Mouse (Mus musculus): ENCODE data around the gene Ank.

Ank gene

DNA sequence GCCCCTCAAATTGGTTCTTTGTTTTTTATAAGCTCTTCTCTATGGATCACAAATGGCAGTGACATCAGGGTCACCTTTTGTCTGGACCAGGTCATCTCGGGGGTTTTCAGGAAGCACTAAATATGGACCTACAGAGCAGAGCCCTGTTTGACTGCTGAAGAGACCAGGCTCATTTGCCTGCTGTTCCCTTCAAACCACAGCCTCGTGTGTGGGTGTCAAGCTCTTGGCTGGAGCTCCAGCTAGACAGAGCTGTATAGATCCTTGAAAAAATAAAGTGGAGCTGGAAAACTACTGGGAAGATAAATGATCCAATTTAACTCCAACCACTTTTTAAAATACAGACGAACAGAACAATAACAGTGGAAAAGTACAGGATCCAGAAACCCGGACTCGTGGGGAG, 70.3 kb downstream of the Ank start:
- DNase-seq (ENCODE audit: low read depth), result peak; percentile 61

DNA sequence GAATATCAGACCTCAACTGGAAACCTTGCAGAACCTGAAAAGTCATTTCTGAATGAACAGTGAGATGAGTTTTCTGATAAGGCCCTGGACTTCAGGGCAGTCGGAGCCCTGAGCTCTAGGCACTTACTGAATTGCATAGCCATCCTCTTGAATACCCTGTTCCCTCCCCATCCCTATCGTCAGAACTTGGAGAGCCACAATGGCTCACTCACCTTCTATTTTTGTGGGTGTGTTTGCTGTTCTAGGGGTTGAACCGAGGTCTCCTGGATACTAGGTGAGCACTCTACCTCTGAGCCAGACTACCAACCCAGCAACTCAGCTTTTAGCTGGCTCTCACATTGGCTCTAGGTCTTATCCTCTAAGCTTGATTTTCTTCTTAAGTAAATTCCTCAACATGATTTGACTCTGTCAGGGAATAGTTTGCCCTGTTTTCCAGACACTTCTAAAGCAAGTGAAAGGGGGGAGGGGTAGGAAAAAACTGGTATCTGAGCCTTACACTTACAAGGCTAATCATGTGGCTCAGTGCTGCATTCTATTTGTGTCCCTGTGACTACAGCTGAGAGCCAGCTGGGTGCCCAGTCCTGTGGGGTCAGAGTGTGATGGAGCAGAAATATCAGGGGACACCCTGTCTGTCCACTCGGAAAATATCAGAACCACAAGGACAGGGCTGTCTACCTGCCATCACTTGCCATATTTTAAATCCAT, 71.2 kb downstream of the Ank start:
- no peak for DNase-seq (ENCODE audit: low read depth)

- DNase-seq (ENCODE audit: low read depth), result no peak
Measured at GRCm38 (mm10) chr15:27539745-27540144, 73.3 kb downstream of the Ank start.

DNA sequence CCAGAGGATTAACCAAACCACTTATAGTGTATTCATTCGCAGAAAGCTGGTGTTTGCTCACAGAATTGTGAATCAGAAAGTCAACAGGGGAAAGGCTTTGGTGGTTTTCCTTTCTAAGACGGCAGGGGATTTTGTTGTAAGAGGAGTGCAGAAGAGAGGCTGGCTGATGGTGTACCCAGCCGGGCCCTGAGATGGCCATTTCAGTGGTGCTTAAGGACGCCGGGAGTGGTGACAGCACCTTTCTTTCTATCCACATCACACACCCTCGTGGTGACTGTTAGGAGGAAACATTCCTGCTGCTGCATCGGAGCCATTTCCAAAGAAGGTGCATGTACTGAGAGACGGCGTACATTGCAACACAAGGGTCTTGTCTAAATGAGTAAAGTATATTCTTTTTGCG, 78.7 kb downstream of the Ank start:
- DNase-seq (ENCODE audit: low read depth), result no peak

GRCm38 (mm10) chr15:27548110-27548509, 81.6 kb downstream of the Ank start:
- no peak for DNase-seq (ENCODE audit: low read depth)

DNA sequence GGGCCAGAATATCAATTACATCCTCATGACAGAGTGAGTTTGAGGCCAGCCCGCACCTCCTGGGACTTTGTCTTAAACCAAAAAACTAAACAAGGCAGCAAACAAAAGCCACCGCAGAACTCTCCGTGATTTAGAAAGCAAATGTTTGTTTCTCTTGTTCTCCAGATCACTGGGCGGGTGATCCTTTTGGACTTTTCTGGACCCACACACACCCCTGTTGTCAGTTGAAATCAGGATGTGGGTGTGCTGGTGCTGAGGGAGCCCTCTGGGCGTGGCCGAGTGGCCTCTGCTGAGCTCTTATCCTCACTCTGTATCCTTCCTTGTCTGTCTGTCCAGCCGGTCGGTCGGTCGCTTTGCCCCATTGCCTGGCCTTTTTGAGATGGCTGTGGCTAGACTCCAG, 82.6 kb downstream of the Ank start:
- DNase-seq (ENCODE audit: low read depth), result no peak

DNA sequence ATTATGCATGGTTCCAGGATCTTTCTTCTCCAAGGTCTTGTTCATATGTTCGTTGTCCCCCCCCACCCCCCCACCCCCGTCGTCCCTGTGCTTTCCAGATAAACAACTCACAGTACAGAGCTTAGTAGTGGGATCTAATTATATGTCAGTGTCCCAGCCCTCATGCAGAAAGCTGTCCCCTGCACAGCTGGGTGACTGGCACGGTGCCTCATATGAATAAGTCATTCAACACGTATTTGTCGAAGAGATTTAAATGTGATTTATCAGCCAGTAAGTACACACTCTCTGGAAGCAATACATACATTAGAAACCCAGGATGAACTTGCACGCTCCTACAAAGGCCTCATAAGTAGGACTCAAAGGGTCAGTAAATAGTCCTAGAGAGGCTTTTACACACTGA, 83.4 kb downstream of the Ank start:
- no peak for DNase-seq (ENCODE audit: low read depth)

DNA sequence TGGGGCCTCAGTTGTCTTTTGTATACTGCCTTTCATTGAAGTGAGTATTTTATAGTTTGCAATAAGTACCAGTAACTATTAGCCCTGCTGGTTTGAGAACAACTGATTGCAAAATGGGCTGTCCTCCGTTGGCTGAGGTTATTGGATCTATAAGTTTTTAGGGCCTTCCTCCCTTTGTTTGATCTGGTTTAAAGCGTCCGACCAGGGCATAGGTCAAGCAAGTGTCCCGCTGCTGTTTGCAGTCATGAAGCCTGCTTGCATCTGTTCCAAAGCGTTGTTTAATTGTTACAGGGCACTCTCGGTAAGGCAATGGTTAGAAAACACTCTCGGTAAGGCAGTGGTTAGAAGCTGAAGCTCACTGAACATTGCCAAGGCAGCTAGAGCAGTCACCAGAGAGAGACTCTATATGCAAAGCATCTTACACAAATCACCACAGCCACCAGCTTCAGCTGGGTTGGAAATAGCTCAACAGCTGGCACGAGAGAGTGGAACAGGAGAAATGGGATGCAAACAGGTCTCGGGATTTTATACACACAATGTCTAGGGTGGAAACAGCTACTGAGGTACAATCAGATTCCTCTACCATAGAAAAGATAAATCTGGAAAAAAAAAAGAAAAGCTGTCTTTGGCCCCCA, 84.0 kb downstream of the Ank start:
- DNase-seq (ENCODE audit: low read depth), result no peak

- no peak for DNase-seq (ENCODE audit: low read depth)
Measured at GRCm38 (mm10) chr15:27551117-27552114, 84.9 kb downstream of the Ank start.

GRCm38 (mm10) chr15:27552129-27552700, 85.7 kb downstream of the Ank start:
- no peak for DNase-seq (ENCODE audit: low read depth)

DNA sequence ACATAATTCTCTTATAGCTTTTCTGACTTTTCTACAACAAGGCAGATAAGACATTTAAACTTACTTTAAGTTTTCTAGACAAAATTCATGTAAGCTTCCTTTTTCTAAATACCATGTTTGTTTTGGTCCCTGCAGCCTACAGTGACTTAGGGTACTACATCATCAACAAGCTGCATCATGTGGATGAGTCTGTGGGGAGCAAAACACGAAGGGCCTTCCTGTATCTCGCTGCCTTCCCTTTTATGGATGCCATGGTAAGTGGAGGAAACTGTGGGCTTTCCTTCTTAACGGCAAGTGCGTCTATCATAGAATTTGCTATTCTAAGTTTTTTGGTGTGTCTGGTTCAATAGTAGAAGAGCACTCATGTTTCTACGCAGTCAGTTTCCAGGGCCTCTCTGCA, 87.1 kb downstream of the Ank start:
- no peak for DNase-seq (ENCODE audit: low read depth)

DNA sequence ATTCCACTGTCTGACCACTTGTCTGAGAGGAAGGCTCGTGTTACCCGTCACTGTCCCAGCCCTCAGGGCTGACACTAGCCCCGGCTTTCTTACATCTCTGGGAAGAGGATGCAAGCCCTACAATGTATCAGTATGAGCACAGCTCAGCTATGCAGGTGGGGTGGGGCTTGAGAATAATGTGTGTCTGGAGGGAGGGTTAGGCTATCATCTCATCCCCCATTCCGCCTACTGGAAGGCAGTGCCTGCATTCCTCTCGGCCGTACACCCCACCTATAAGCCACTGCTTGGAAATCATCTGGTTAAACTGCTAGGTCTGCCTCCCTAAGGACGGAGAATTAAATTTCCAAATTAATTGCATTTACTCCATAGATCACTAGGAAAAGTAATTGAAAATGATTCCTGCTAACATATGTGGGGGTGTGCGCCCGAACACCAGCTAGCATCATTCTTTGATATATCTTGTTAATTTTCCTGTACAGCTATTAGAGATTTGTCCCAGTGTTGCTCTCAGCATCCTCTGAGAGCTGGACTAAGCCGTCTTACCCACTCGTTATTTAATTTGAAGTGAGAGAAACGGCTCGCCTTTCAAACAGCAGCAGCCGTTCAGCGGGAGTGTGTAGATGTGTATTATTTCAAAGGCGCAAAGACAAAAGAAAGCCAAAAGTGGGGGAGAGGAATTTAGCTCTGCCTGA, 92.1 kb downstream of the Ank start:
- no peak for DNase-seq (ENCODE audit: low read depth)

DNA sequence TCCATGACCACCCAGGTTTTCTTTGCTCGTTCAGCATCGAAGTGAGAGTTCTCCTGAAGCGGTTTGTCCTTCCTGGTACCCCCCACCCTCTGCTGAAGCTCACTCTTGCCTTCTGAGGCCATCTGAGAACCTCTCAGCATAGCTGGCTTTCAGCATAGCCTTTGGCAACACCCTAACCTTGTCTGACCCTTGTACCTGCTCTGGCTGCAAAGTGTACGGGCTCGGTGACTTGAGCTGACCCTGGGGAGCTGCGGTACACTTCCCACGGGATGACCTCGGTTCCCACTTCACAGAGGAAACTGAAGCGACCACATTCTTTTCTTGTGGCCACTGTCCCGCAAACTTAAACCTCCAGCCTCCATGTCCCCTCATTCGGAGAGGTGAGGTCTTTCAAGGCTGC, 93.8 kb downstream of the Ank start:
- no peak for DNase-seq (ENCODE audit: low read depth)

GRCm38 (mm10) chr15:27564106-27565100, 97.9 kb downstream of the Ank start:
- DNase-seq (ENCODE audit: low read depth), result peak; percentile 47

DNA sequence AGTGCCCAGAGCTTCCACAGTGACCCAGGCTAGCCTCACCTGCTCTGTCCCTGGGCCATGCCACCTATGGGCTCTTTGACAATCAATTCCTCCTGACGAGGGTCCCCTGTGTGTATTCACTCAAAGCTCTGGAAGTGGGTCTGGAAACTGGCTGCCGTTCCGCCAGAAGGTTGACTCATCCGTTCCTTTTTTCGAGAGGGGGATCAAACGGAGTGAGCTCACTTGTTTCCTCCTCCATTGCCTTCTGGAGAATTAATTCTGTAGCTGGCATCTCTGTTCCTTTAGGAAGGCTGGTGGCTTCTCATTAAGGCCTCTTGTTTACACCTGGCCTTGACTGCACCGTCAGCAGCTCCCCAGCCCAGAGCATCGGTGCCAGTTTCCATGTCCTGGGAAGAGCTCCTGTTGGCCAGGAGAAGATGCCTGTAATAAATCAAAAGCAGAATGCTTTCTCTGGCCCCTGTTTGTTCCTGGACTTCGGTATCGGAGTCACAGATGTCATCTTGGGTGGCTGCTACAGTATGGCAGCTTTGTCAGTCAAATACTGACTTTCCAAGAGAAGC, 99.2 kb downstream of the Ank start:
- DNase-seq (ENCODE audit: low read depth), result no peak

- no peak for DNase-seq (ENCODE audit: low read depth)
Measured at GRCm38 (mm10) chr15:27567356-27567755, 100.9 kb downstream of the Ank start.

DNA sequence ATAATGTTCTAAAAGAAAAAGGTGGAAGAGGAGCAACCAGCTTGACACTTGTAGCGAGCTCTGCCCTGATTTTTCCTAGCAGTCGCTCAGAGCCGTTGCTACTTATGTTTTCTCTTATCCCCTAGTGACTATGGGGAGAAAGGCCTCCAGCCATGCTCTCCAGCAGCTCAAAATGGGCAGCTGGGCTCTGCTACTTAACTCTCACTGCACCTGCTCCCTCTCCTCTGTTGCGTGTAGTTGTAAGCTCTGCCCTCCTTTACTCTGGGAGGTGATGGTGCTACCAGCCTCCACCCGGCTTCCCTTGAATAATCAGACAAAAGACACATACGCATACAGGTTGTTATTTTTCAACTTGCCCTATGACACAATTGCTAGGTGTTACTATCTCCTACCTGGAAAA, 101.9 kb downstream of the Ank start:
- DNase-seq (ENCODE audit: low read depth), result no peak

- DNase-seq (ENCODE audit: low read depth), result peak; percentile 78
Measured at GRCm38 (mm10) chr15:27569924-27570323, 103.4 kb downstream of the Ank start.

DNA sequence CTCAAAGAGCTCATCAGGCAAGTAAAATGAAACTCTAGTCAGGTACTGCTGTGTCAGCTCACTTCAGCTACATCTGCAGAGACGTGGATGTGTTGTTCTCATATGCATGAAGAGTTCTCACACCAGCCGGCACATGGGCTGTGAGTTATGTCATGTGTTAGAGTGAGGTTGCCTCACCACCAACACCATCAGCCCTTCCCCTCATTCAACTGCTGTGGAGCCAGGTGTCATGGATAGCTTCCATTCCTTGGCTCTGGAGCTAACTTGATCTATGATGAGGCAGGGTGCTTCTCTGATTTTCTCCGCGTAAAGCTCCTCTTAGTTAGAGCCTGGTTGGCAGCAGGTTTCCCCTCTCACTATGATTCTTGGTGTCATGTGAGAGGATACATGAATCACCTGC, 103.9 kb downstream of the Ank start:
- no peak for DNase-seq (ENCODE audit: low read depth)

DNA sequence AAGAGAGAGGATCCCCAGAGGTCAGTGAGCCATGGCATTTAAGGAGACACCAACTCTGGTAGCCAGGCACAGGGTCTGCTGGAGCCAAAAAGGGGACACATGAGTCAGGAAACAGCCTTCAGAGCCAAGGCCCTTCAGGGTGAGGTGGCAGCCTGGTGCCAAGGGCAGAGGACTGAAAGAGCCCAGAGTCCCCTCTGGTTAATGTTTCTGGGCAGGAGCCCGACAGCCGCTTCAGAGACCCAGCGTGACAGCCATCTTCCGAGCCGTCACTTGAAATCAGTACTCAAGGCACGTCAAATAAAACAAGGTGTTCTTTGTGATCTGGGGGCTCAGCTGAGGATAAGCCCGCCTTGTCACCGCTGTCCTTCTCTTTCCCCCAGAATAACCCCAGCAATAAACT, 104.7 kb downstream of the Ank start:
- DNase-seq (ENCODE audit: low read depth), result no peak
